Mouse (Mus musculus): ENCODE results near the gene Zfp764. TPM values are rescaled to one million over a fixed set of nuclear protein-coding genes. Genes with fewer than 3 reads are reported as not detected.
"Not testable (repeated sequence)": the region's sequence is repeated elsewhere in the genome, so short reads cannot be mapped to it uniquely, and the experiment has no call there.

Gene Zfp764
- polyA plus RNA-seq, 1 experiment from 2014 or later: 10.6 TPM

DNA sequence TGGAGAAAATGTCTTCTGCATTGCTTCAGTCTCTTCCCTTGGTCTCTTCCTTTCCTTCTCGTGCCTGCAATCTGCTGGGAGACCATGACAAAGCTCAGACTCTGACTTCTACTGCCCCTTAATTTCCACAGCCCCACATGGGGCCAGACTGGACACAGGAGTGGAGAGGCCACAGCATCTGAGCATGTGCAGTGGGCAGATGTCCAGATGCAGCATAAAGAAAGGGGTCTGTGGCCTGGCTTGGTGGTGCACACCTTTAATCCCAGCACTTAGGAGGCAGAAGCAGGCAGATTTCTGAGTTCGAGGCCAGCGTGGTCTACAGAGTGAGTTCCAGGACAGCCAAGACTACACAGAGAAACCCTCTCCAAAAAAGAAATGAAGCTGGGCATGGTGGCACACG is 21.1 kb downstream of the Zfp764 start:
- not testable (repeated sequence) for ATAC-seq (replicated peaks; ENCODE audit: low FRiP score, low TSS enrichment, low read depth)

DNA sequence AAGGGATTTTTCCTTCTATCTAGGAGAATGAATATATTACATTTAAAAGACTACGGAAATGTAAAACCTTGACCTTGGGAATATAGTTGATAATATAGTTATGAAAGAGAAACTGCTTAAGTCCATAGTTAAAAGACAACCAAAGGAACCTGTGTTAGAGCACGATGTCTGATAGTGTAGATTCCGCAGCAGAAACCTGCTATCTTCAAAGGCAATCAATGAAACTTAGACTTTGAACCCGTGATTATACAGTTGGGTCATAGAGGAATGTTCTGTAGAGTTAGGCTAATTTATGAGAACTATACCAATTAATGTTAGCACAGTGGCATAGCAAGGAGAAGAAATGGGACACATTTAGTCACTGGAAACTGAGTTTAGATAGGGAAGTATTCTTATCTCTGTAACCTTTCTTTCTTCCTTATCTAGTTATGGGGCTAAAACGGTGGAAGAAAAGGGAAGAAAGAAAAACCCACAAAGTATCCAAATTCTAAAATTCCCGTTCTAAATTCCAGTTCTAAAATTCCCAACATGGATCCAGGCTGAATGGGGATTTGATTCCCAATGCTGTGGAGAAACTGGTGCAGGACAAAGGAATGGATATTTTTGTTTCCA is 28.2 kb downstream of the Zfp764 start:
- Histone ChIP-seq H3K9me3 (ENCODE audit: control insufficient read depth, low read length) (no peaks in the 10 kb centered on the region), H3K4me2 (ENCODE audit: low read length) (no peak overlapping the region), H3K4me1 (replicated peaks; ENCODE audit: control insufficient read depth, insufficient read depth, low read length) (0 out of 2 replicates have a peak, but pooled peaks cover 4% of the 10 kb centered on the region), H3K27me3 (replicated peaks; ENCODE audit: control insufficient read depth, insufficient read depth, low read length) (no peaks in the 10 kb centered on the region), H3K9ac (ENCODE audit: low read length) (no peak overlapping the region), H3K36me3 (ENCODE audit: control insufficient read depth, insufficient read depth, low read length) (peaks cover 7% of the 10 kb centered on the region), H3K27ac (ENCODE audit: low read depth) (no peak overlapping the region), H3K4me3 (ENCODE audit: low read depth, low read length) (no peak overlapping the region)
- DNase-seq (ENCODE audit: low spot score) (no peak), ATAC-seq (replicated peaks; ENCODE audit: low FRiP score, low TSS enrichment, low read depth) (no peak)
- 61% methylated on average over 6 of the region's 6 CpGs for WGBS

More for the DNA sequence above, 21.1 kb downstream of the Zfp764 start:
- not testable (repeated sequence) for H3K27me3 ChIP-seq (replicated peaks; ENCODE audit: control insufficient read depth, insufficient read depth, low read length); H3K4me2 ChIP-seq (ENCODE audit: low read length); H3K9ac ChIP-seq (ENCODE audit: low read length); H3K9me3 ChIP-seq (ENCODE audit: control insufficient read depth, low read length); DNase-seq (ENCODE audit: low spot score); H3K36me3 ChIP-seq (ENCODE audit: control insufficient read depth, insufficient read depth, low read length); H3K4me1 ChIP-seq (replicated peaks; ENCODE audit: control insufficient read depth, insufficient read depth, low read length); H3K27ac ChIP-seq (ENCODE audit: low read depth); H3K4me3 ChIP-seq (ENCODE audit: low read depth, low read length)
- WGBS: 84% methylated on average over 4 of the region's 4 CpGs

DNA sequence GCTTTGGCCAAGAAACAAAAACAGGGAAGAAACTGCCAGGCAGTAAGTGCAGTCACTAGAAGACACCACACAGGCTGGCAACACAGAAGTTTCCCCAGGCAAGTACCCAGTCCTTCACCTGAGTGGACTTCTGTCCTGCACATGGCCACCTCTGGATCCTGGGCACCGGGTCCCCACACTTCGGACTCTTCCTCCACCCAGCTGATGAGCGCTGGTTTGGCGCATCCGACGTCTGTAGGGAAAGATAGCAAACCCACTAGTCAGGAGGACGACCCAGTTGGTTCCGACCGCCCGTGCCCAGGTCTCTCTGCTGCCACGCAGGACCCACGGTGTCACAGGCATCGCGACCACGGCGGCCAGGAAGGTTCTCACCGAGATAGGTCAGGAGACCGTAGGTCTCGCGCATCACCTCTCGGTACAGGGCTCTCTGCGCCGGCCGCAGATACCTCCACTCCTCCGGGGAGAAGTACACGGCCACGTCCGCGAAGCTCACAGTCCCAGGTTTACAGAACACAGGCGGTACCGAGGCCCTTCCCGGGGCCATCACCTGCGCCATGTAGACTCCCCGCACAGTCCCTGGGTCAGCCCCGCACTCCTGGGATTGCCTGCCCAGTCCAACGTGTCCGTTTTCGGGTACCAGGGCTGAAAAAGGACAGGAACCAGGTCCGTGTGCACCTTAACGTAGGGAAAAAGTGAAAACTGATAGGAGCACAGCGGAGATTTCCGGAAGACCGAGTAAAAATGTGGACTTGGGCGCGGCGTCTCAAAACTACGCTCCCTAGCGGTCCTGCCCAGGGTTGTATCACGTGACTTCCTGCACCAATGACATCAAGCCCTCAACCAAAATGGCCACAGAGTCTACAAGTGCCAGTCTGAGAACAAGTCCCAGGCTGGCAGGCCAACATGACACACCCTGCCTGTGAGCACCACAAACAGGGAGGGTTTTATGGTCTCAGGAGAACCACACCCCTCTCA is 31.1 kb downstream of the Zfp764 start, which contains the start of gene Zfp747:
Zfp747 (minus strand) TSS at position 780 of the 975 bp plus-strand sequence.
- 2% methylated on average over 45 of the region's 49 CpGs for WGBS
- H3K4me1 ChIP-seq (replicated peaks; ENCODE audit: control insufficient read depth, insufficient read depth, low read length); H3K36me3 ChIP-seq (ENCODE audit: control insufficient read depth, insufficient read depth, low read length); H3K27me3 ChIP-seq (replicated peaks; ENCODE audit: control insufficient read depth, insufficient read depth, low read length); H3K9me3 ChIP-seq (ENCODE audit: control insufficient read depth, low read length): not testable (repeated sequence)
- H3K9ac ChIP-seq (ENCODE audit: low read length): peak within 1 kb of the TSS; percentile 73
- peak within 1 kb of the TSS; percentile 59 for H3K27ac ChIP-seq (ENCODE audit: low read depth)
- H3K4me3 ChIP-seq (ENCODE audit: low read depth, low read length): peak within 1 kb of the TSS; percentile 76
- peak within 1 kb of the TSS; percentile 62 for H3K4me2 ChIP-seq (ENCODE audit: low read length)
- ATAC-seq (replicated peaks; ENCODE audit: low FRiP score, low TSS enrichment, low read depth) (peak; percentile 93), DNase-seq (ENCODE audit: low spot score) (peak; percentile 90)

DNA sequence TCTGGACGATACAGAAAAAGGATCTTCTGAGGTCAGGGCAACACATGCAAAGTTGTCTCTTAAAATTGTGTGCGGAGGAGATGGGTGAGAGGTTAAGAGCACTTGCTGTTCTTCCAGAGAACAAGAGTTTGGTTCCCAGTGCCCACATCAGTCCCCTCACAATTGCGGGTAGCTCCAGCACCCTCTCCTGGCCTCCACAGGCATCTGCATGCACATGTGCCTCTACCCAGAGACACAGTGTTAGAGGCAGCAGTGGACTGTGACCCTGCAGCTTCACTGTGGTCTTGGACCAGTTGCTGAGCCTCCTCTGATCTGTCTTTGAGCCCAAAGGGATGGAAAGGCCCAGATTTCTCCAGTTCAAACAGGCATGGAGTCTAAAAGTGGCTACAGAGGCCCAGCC is 34.8 kb downstream of the Zfp764 start:
- not testable (repeated sequence) for H3K27ac ChIP-seq (ENCODE audit: low read depth); H3K27me3 ChIP-seq (replicated peaks; ENCODE audit: control insufficient read depth, insufficient read depth, low read length); H3K4me1 ChIP-seq (replicated peaks; ENCODE audit: control insufficient read depth, insufficient read depth, low read length); H3K9ac ChIP-seq (ENCODE audit: low read length); ATAC-seq (replicated peaks; ENCODE audit: low FRiP score, low TSS enrichment, low read depth); H3K4me2 ChIP-seq (ENCODE audit: low read length); H3K4me3 ChIP-seq (ENCODE audit: low read depth, low read length); DNase-seq (ENCODE audit: low spot score); H3K36me3 ChIP-seq (ENCODE audit: control insufficient read depth, insufficient read depth, low read length); H3K9me3 ChIP-seq (ENCODE audit: control insufficient read depth, low read length)
- 78% methylated on average over 3 of the region's 3 CpGs for WGBS

DNA sequence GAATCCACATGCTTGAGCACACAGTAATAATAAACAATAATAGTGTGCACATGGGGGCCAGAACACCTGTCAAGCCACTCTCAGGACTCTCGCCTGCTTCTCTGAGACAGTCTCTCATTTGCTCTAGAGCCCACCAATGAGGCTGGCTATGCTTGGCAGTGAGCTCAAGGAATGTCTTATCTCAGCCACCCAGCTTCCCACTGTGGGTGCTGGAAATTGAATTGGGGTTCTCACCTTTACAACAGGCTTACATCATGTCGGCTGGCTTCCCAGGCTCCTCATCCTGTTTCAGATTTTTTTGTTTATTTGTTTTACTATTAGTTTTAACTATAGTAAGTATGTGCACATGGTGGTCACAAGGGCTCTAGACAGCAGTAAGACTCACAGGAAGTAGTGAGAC is 35.4 kb downstream of the Zfp764 start:
- H3K36me3 ChIP-seq (ENCODE audit: control insufficient read depth, insufficient read depth, low read length): peaks cover 9% of the 10 kb centered on the region; the same call in 1 of the 2 replicates
- H3K9ac ChIP-seq (ENCODE audit: low read length): no peak overlapping the region
- no peak overlapping the region for H3K4me3 ChIP-seq (ENCODE audit: low read depth, low read length)
- no peaks in the 10 kb centered on the region for H3K27me3 ChIP-seq (replicated peaks; ENCODE audit: control insufficient read depth, insufficient read depth, low read length)
- no peak overlapping the region for H3K27ac ChIP-seq (ENCODE audit: low read depth)
- ATAC-seq (replicated peaks; ENCODE audit: low FRiP score, low TSS enrichment, low read depth): no peak
- 83% methylated on average over 2 of the region's 2 CpGs for WGBS
- 0 out of 2 replicates have a peak, but pooled peaks cover 3% of the 10 kb centered on the region for H3K9me3 ChIP-seq (ENCODE audit: control insufficient read depth, low read length)
- DNase-seq (ENCODE audit: low spot score): no peak
- 0 out of 2 replicates have a peak, but pooled peaks cover 4% of the 10 kb centered on the region for H3K4me1 ChIP-seq (replicated peaks; ENCODE audit: control insufficient read depth, insufficient read depth, low read length)
- no peak overlapping the region for H3K4me2 ChIP-seq (ENCODE audit: low read length)

DNA sequence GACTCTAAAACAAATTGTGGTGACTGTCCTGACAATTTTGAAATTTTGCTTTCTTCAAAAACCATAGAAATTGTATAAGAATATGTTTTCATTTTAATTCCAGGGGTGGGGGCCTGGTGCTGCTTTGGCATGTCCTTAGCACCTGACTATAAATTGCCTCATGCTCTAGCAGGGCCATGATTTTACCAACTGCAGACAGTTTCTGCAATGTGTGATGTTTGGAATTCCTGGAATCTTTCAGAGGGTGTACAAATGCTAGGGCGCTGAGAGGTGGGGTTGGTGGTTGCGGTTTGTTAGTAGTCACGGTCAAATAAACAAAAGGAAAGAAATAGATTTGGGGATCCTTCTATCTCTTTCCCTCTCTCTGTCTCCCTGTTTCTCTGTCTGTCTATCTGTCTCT is 40.4 kb downstream of the Zfp764 start:
- Histone ChIP-seq H3K4me3 (ENCODE audit: low read depth, low read length) (no peak overlapping the region), H3K9me3 (ENCODE audit: control insufficient read depth, low read length) (0 out of 2 replicates have a peak, but pooled peaks cover 3% of the 10 kb centered on the region), H3K27me3 (replicated peaks; ENCODE audit: control insufficient read depth, insufficient read depth, low read length) (peaks cover 6% of the 10 kb centered on the region; the same call in 1 of the 2 replicates), H3K36me3 (ENCODE audit: control insufficient read depth, insufficient read depth, low read length) (no peaks in the 10 kb centered on the region), H3K4me2 (ENCODE audit: low read length) (no peak overlapping the region), H3K27ac (ENCODE audit: low read depth) (no peak overlapping the region), H3K9ac (ENCODE audit: low read length) (no peak overlapping the region), H3K4me1 (replicated peaks; ENCODE audit: control insufficient read depth, insufficient read depth, low read length) (no peaks in the 10 kb centered on the region)
- WGBS: 57% methylated on average over 3 of the region's 3 CpGs
- ATAC-seq (replicated peaks; ENCODE audit: low FRiP score, low TSS enrichment, low read depth) (no peak), DNase-seq (ENCODE audit: low spot score) (no peak)

DNA sequence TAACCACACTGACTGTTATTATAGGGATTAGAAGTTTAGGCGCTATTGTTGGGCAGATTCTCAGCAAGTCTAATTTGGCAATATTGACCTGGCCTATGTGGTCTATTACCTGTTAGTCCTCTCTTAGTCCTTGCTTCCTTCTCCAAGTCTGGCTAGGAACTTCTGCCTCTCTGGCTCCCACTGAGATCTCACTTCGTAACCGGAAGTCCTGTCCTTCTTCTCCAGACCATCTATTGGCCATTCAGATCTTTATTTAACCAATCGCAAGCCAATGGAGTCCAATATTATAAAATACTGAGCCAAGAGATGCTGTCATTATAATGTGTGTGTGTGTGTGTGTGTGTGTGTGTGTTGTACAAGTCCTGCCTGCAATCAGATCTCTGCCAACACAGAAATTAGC is 42.5 kb downstream of the Zfp764 start:
- Histone ChIP-seq H3K4me2 (ENCODE audit: low read length) (peak overlapping the region; percentile 59), H3K9me3 (ENCODE audit: control insufficient read depth, low read length) (0 out of 2 replicates have a peak, but pooled peaks cover 3% of the 10 kb centered on the region), H3K4me3 (ENCODE audit: low read depth, low read length) (peak overlapping the region; percentile 31; the same call in 1 of the 2 replicates), H3K27me3 (replicated peaks; ENCODE audit: control insufficient read depth, insufficient read depth, low read length) (peaks cover 6% of the 10 kb centered on the region; the same call in 1 of the 2 replicates), H3K27ac (ENCODE audit: low read depth) (no peak overlapping the region), H3K36me3 (ENCODE audit: control insufficient read depth, insufficient read depth, low read length) (no peaks in the 10 kb centered on the region), H3K9ac (ENCODE audit: low read length) (no peak overlapping the region; the same call in 1 of the 2 replicates), H3K4me1 (replicated peaks; ENCODE audit: control insufficient read depth, insufficient read depth, low read length) (no peaks in the 10 kb centered on the region)
- WGBS: 56% methylated on average over 4 of the region's 4 CpGs
- no peak for DNase-seq (ENCODE audit: low spot score)
- ATAC-seq (replicated peaks; ENCODE audit: low FRiP score, low TSS enrichment, low read depth): no peak

DNA sequence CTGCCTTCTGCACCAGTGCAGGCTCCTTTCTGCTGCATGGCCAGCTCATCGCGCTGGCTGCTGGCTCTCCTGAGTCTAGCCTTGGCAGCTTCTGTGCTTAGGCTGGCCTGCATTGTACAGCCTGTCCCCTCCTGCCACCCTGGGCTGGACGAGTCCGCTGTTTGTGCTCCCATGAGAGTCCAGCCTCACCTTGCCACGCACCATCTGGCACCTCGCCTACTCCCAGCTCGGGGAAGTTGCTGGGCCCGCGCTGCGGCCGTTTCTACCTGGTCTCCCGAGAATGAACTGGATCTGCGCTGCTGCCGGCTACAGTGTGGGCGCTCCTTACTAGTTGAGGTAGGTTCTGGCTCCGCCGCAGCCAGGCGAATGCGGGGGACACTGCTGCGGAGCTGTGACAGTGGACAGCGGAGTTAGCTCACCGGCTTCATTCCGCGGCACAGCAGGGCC is 43.1 kb downstream of the Zfp764 start:
- H3K4me1 ChIP-seq (replicated peaks; ENCODE audit: control insufficient read depth, insufficient read depth, low read length): no peaks in the 10 kb centered on the region
- H3K4me3 ChIP-seq (ENCODE audit: low read depth, low read length): peak overlapping the region; percentile 31
- H3K9ac ChIP-seq (ENCODE audit: low read length): peak overlapping the region; percentile 51; the same call in 1 of the 2 replicates
- WGBS: 2% methylated on average over 24 of the region's 24 CpGs
- peaks cover 6% of the 10 kb centered on the region; the same call in 1 of the 2 replicates for H3K27me3 ChIP-seq (replicated peaks; ENCODE audit: control insufficient read depth, insufficient read depth, low read length)
- DNase-seq (ENCODE audit: low spot score): peak; percentile 77
- ATAC-seq (replicated peaks; ENCODE audit: low FRiP score, low TSS enrichment, low read depth): peak; percentile 25; the same call in 1 of the 2 replicates
- H3K9me3 ChIP-seq (ENCODE audit: control insufficient read depth, low read length): 0 out of 2 replicates have a peak, but pooled peaks cover 3% of the 10 kb centered on the region
- H3K36me3 ChIP-seq (ENCODE audit: control insufficient read depth, insufficient read depth, low read length): no peaks in the 10 kb centered on the region
- no peak overlapping the region for H3K27ac ChIP-seq (ENCODE audit: low read depth)
- H3K4me2 ChIP-seq (ENCODE audit: low read length): peak overlapping the region; percentile 59

All from intestine, embryonic 14.5 days (tissue).